Mouse (Mus musculus): ENCODE measurements around the gene Nectin1. TPM values are rescaled to one million over a fixed set of nuclear protein-coding genes. Genes with fewer than 3 reads are reported as not detected.

Gene Nectin1
- polyA plus RNA-seq, 1 experiment from 2014 or later, result 1.8 TPM

DNA sequence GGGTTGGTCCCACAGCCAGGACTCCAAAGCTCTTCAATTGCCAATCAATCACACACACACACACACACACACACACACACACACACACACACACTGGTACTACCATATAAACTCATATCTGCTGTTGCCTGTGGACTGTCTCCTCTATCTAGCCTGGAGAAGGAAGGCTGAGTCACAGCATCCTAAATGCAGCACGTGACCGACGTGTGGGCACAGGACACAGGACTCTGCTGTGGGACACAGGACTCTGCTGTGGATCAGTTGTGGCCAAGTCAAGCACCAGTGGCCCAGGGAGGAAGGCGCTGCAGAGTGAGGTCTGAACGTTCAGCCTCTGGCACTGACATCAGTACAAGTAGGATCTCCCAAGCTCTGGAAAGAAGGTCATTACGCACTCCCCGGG, 112.1 kb downstream of the Nectin1 start:
- H3K9me3 ChIP-seq (replicated peaks), result no peaks in the 10 kb centered on the region
- 69% methylated on average over 7 of the region's 7 CpGs for WGBS (ENCODE audit: insufficient replicate concordance)

More for the DNA sequence above, 112.1 kb downstream of the Nectin1 start:
- no peak overlapping the region for H3K4me3 ChIP-seq
- H3K4me2 ChIP-seq, result no peak overlapping the region
- H3K27ac ChIP-seq, result no peak overlapping the region
- H3K27me3 ChIP-seq (replicated peaks), result peaks cover 9% of the 10 kb centered on the region
- no peak overlapping the region for H3K9ac ChIP-seq
- no peaks in the 10 kb centered on the region for H3K36me3 ChIP-seq
- no peak for ATAC-seq
- H3K4me1 ChIP-seq, result no peaks in the 10 kb centered on the region

All from liver, embryonic 12.5 days (tissue).